Mouse (Mus musculus) spleen, adult 2 months (tissue): Measurements from ENCODE around the gene Wipf2.

Experiments used
- CTCF ChIP-seq: fragments of 200-500 bp; IDR thresholded peaks from 2 replicates; pipeline ENCODE4 v1.5.1; 2011; ENCODE audit warnings: mild to moderate bottlenecking, inconsistent platforms; ENCODE audit not compliant: insufficient read depth, insufficient read length, insufficient replicate concordance; ENCODE audit errors: extremely low read depth
- POLR2A ChIP-seq: fragments of 200-500 bp; IDR thresholded peaks from 2 replicates; pipeline ENCODE4 v1.6.1; 2011; ENCODE audit warnings: low read depth, low read length, inconsistent platforms

DNA sequence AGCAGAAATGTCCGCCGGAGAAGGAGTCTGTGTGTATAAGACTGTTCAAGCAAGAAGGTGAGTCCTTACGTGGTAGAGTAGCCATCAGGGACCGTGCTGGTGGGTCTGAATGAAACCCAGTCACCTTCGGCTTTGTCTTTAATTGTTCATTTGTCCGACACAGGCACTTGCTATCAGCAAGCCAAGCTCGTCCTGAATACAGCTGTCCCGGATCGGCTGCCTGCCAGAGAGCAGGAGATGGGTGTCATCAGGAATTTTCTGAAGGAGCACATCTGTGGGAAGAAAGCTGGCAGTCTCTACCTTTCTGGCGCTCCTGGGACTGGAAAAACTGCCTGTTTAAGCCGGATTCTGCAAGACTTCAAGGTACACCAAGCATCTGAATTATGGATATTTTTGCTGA, 47.0 kb downstream of the Wipf2 start:
- TF ChIP-seq POLR2A: no peak
- TF ChIP-seq CTCF: no peak
